Mouse (Mus musculus) left cerebral cortex, postnatal 14 days (tissue): ENCODE results near the gene Gm6502. TPM values are rescaled to one million over a fixed set of nuclear protein-coding genes. Genes with fewer than 3 reads are reported as not detected.
"Not testable (repeated sequence)": the region's sequence is repeated elsewhere in the genome, so short reads cannot be mapped to it uniquely, and the experiment has no call there.

Source experiments
- DNase-seq, 2 experiments: peaks; one replicate each; pipeline ENCODE4 v3.0.0; 2021 to 2022; ENCODE audit warnings: low spot score in 2 of 2, mixed read lengths in 1 of 2
- intact Hi-C: fragments of 180-260 bp; cut with DNase I; formaldehyde crosslinking; loops from one replicate; pipeline ENCODE4 v1.15.1; 2025
- long read RNA-seq, 2 experiments: library from polyadenylated mRNA; stranded (forward); transcript quantifications; one replicate each; pipeline ENCODE4 v2.0.0; 2021
- total RNA-seq, 2 experiments: library from RNA; stranded (reverse); gene quantifications; 2 replicates each; pipeline ENCODE4 v1.2.3; 2021

Gene Gm6502
- not detected for total RNA-seq
- long read RNA-seq, experiment 1 = 0 reads
- long read RNA-seq, experiment 2 = 0 reads

GRCm38 (mm10) chr5:94314135-94314534 lies at the start of gene Gm6502:
Gene Gm6502 (plus strand): TSS chr5:94314435.
- DNase-seq, intact Hi-C loops: not testable (repeated sequence)

GRCm38 (mm10) chr5:94306696-94307095 lies 7.5 kb upstream of the Gm6502 start, which contains the start of gene A430089I19Rik:
Gene A430089I19Rik (minus strand): TSS chr5:94306796.
- intact Hi-C loops, DNase-seq: not testable (repeated sequence)

- DNase-seq, intact Hi-C loops: not testable (repeated sequence)
These were observed 25.2 kb downstream of the Gm6502 start, which contains the start of gene AA792892 for GRCm38 (mm10) chr5:94339449-94339848. Gene AA792892 (plus strand): TSS chr5:94339749.

Other genes with a start within 250 kb of the Gm6502 start
- gene BC061212, start 243.9 kb upstream of the Gm6502 start, total RNA-seq = not detected
- gene Gm6351, start 238.1 kb upstream of the Gm6502 start, total RNA-seq = not detected
- gene Gm3106, start 96.4 kb upstream of the Gm6502 start, total RNA-seq = not detected
- not detected for gene A430089I19Rik, start 7.6 kb upstream of the Gm6502 start, total RNA-seq
- gene AA792892, start 25.3 kb downstream of the Gm6502 start, total RNA-seq = not detected
- gene Gm7682, start 131.3 kb downstream of the Gm6502 start, total RNA-seq = not detected
- not detected for gene Gm3139, start 211.9 kb downstream of the Gm6502 start, total RNA-seq